Mouse (Mus musculus) liver, embryonic 15.5 days (tissue): ENCODE results near the gene Pa2g4. TPM values are rescaled to one million over a fixed set of nuclear protein-coding genes. Genes with fewer than 3 reads are reported as not detected.

Source experiments
- ATAC-seq: fragments of 200-750 bp; cut with Nextera tagmentation; 2 replicates; pipeline ENCODE4 v1.8.0; 2017; ENCODE audit warnings: moderate number of reproducible peaks, mild to moderate bottlenecking, moderate library complexity; ENCODE audit not compliant: insufficient read depth
- H3K27ac ChIP-seq: fragments of 300-500 bp; sonication (generic); replicated peaks from 2 replicates; pipeline ENCODE4 v1.5.1; 2015; ENCODE audit warnings: mild to moderate bottlenecking, inconsistent platforms
- H3K27me3 ChIP-seq: fragments of 300-500 bp; sonication (generic); 2 replicates; pipeline ENCODE4 v1.6.1; 2015; ENCODE audit warnings: mild to moderate bottlenecking, inconsistent platforms
- H3K36me3 ChIP-seq: fragments of 300-500 bp; sonication (generic); replicated peaks from 2 replicates; pipeline ENCODE4 v1.6.1; 2015; ENCODE audit warnings: moderate library complexity, mild to moderate bottlenecking, inconsistent platforms
- H3K4me1 ChIP-seq: fragments of 300-500 bp; sonication (generic); replicated peaks from 2 replicates; pipeline ENCODE4 v1.6.1; 2015; ENCODE audit warnings: inconsistent platforms
- H3K4me2 ChIP-seq: fragments of 300-500 bp; sonication (generic); 2 replicates; pipeline ENCODE4 v1.6.1; 2015; ENCODE audit warnings: moderate library complexity, mild to moderate bottlenecking, inconsistent platforms
- H3K4me3 ChIP-seq: fragments of 300-500 bp; sonication (generic); replicated peaks from 2 replicates; pipeline ENCODE4 v1.5.1; 2015; ENCODE audit warnings: mild to moderate bottlenecking, inconsistent platforms
- H3K9ac ChIP-seq: fragments of 300-500 bp; sonication (generic); 2 replicates; pipeline ENCODE4 v1.6.1; 2015; ENCODE audit warnings: moderate library complexity, mild to moderate bottlenecking, inconsistent platforms
- H3K9me3 ChIP-seq: fragments of 300-500 bp; sonication (generic); replicated peaks from 2 replicates; pipeline ENCODE4 v1.6.1; 2016; ENCODE audit warnings: inconsistent platforms
- WGBS: fragments of 180-500 bp; shearing (Covaris S2); methylation state at CpG from one replicate; pipeline ENCODE4 v1.1.7; 2015; ENCODE audit warnings: mixed read lengths; ENCODE audit not compliant: insufficient replicate concordance; 5-methylcytosine and 5-hydroxymethylcytosine counted together
- microRNA-seq: library from miRNA; unstranded; fragments of <30 nt; microRNA quantifications from one replicate; pipeline ENCODE4, GENCODE M21; 2016
- polyA plus RNA-seq: library from polyadenylated mRNA; unstranded; fragments of >200 nt; fragmentation: Nextera tagmentation; extraction: Ambion mirVana; gene quantifications from 2 replicates; pipeline ENCODE4 v1.2.1, GENCODE M21; 2015

Gene Pa2g4
- polyA plus RNA-seq, 1 experiment from 2014 or later: 119 TPM

DNA sequence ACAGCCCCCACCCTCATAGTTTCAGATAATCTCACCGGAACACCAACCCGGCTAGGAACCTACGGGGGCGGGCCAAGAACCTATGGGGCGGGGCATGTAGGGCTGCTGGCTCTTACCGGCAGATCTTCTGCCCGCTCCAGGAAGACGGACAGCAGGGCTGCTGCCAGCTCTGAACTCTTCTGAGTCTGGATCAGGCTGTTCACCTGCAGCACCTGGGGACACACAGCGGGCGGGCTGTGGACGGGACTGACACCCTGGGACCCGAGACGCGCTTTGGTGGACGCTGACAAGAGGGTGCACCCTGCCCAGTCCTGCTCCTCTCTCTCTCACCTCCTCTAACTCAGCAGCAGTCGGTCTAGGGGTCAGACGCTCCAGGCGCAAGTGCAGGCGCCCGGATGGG lies 49.8 kb downstream of the Pa2g4 start:
- peaks cover 72% of the 10 kb centered on the region for H3K36me3 ChIP-seq
- H3K27me3 ChIP-seq: no peaks in the 10 kb centered on the region
- H3K4me1 ChIP-seq: peaks cover 42% of the 10 kb centered on the region
- WGBS: 64% methylated on average over 20 of the region's 20 CpGs
- H3K4me2 ChIP-seq: peak overlapping the region; percentile 6; the same call in 1 of the 2 replicates
- no peak overlapping the region for H3K9ac ChIP-seq
- no peaks in the 10 kb centered on the region for H3K9me3 ChIP-seq
- no peak for ATAC-seq
- no peak overlapping the region for H3K27ac ChIP-seq
- no peak overlapping the region for H3K4me3 ChIP-seq

DNA sequence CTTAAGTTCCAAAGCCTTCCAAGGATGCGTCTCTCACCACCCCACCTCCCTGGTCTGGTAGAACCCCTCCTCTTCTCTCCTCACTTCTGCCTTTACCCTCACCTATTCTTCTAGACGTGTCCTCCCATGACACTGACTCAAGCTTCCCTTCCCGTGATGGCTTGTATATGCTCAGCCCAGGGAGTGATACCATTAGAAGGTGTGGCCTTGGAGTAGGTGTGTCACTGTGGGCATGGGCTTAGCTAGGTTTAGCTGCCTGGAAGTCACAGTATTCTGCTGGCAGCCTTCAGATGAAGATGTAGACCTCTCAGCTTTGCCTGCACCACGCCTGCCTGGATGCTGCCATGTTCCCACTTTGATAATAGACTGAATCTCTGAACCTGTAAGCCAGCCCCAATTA lies 50.7 kb downstream of the Pa2g4 start:
- peaks cover 52% of the 10 kb centered on the region for H3K4me1 ChIP-seq
- H3K27me3 ChIP-seq: no peaks in the 10 kb centered on the region
- no peak overlapping the region for H3K4me3 ChIP-seq
- H3K27ac ChIP-seq: no peak overlapping the region
- H3K9ac ChIP-seq: no peak overlapping the region
- no peaks in the 10 kb centered on the region for H3K9me3 ChIP-seq
- H3K36me3 ChIP-seq: peaks cover 71% of the 10 kb centered on the region
- no peak for ATAC-seq
- 57% methylated on average over 4 of the region's 4 CpGs for WGBS
- H3K4me2 ChIP-seq: no peak overlapping the region

DNA sequence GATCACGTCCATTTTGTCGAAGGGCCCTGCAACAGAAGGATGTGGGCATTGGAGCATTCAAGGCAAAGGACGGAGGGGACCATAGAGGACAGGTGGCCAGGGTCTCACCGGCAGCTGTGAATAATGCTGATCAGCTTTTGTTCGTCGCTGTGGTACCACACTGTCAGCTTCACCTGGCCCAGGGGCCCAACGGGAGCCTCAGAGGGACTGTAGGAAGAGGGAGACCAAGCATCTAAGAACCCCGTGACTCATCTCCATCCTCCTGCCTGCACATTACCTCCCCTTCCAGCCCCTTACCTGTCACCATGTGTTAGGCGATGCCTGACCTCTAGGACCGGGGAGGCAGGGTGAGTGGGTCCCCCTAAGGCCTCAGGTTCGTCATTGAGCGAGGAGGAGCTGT lies 54.0 kb downstream of the Pa2g4 start:
- no peaks in the 10 kb centered on the region for H3K9me3 ChIP-seq
- H3K4me3 ChIP-seq: no peak overlapping the region
- no peak overlapping the region for H3K9ac ChIP-seq
- H3K4me1 ChIP-seq: peaks cover 48% of the 10 kb centered on the region
- H3K27ac ChIP-seq: no peak overlapping the region
- no peak overlapping the region for H3K4me2 ChIP-seq
- peaks cover 54% of the 10 kb centered on the region for H3K36me3 ChIP-seq
- 86% methylated on average over 12 of the region's 12 CpGs for whole genome bisulfite sequencing
- ATAC-seq: no peak
- no peaks in the 10 kb centered on the region for H3K27me3 ChIP-seq

DNA sequence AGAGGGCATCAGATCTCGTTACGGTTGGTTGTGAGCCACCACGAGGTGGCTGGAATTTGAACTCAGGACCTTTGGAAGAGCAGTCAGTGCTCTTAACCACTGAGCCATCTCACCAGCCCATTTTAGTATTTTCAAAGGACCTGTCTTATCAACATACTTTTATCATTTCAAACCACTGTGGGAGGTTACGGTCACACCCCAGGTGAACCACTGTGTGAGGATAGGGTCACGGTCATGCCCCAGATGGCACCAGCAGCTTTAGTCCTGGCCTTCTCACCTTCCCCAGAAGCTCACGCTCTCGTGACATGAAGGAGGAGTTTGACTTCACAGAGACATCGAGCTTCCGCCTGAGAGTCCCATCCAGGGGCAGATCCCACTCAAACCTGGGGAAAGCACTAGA lies 54.6 kb downstream of the Pa2g4 start:
- no peaks in the 10 kb centered on the region for H3K27me3 ChIP-seq
- H3K27ac ChIP-seq: no peak overlapping the region
- H3K4me1 ChIP-seq: peaks cover 42% of the 10 kb centered on the region
- H3K9me3 ChIP-seq: no peaks in the 10 kb centered on the region
- WGBS: 62% methylated on average over 9 of the region's 9 CpGs
- no peak overlapping the region for H3K9ac ChIP-seq
- peak; percentile 56; the same call in 1 of the 2 replicates for ATAC-seq
- no peak overlapping the region for H3K4me2 ChIP-seq
- no peak overlapping the region for H3K4me3 ChIP-seq
- peaks cover 49% of the 10 kb centered on the region for H3K36me3 ChIP-seq

DNA sequence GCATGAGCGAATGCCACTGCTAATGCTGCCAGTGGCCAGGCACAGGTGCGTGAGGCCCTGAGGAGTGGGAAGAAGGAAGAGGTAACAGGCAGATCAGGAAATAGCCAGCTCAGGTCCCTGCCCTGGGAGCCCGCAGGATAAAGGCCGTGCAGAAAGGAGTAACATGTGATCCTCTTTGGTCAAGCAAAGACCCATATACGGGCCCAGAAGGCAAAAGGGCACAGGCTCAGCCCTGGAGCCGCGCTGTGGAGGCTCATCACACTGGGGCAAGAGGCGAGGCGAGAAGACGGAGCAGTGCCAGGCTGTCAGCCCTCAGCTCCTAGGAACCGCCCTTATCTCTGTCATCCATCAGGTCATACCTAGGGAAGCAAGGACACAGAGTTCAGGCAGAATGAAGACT lies 55.5 kb downstream of the Pa2g4 start:
- ATAC-seq: no peak
- H3K36me3 ChIP-seq: peaks cover 42% of the 10 kb centered on the region
- no peak overlapping the region for H3K4me3 ChIP-seq
- no peak overlapping the region for H3K9ac ChIP-seq
- 81% methylated on average over 11 of the region's 11 CpGs for WGBS
- no peak overlapping the region for H3K27ac ChIP-seq
- peaks cover 34% of the 10 kb centered on the region for H3K4me1 ChIP-seq
- H3K9me3 ChIP-seq: no peaks in the 10 kb centered on the region
- no peaks in the 10 kb centered on the region for H3K27me3 ChIP-seq
- H3K4me2 ChIP-seq: no peak overlapping the region

DNA sequence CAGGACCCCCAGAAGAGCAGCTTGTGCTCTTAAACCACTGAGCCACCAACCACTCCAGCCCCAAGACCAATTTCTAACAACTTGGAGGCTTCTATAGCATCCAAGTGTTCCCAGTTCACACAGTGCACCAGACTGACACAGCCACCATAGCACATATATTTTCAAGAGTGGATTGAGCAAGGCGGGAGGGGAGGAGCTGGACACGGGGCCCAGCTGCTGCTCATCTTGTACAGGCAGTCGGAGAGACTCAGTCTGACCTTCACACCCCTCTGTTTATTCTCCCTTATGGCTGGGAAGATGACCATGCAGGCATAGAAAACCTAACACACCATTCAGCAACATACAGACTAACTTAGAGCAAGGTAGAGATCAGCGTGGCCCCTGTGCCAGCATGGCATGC lies 56.0 kb downstream of the Pa2g4 start:
- 76% methylated on average over 4 of the region's 4 CpGs for WGBS
- Histone ChIP-seq H3K9me3 (no peaks in the 10 kb centered on the region), H3K27me3 (no peaks in the 10 kb centered on the region), H3K4me3 (no peak overlapping the region), H3K4me1 (peaks cover 34% of the 10 kb centered on the region), H3K4me2 (no peak overlapping the region), H3K36me3 (peaks cover 37% of the 10 kb centered on the region), H3K27ac (no peak overlapping the region), H3K9ac (no peak overlapping the region)
- ATAC-seq: no peak

DNA sequence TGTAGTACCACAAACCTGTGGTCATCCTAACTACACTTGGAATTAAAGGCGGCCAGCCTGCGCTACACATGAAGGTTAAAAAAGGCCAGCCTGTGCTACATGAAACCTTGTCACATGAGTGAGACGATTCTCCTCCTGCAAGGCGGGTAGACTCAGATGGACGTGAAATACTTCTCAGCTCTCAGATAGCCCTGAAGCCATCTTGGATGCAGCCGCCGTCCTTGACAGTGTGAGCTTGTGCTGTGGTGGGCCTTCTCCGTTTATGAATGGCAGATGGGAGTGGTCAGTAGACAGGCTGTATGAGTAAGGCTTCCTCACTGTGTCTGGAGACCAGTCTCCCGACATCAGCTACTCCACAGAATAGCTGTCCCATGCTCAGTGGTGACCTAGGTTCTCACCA lies 56.6 kb downstream of the Pa2g4 start:
- no peak overlapping the region for H3K4me2 ChIP-seq
- WGBS: 82% methylated on average over 9 of the region's 9 CpGs
- H3K27ac ChIP-seq: no peak overlapping the region
- peaks cover 40% of the 10 kb centered on the region for H3K4me1 ChIP-seq
- H3K9me3 ChIP-seq: no peaks in the 10 kb centered on the region
- H3K36me3 ChIP-seq: peaks cover 36% of the 10 kb centered on the region
- ATAC-seq: no peak
- H3K4me3 ChIP-seq: no peak overlapping the region
- no peaks in the 10 kb centered on the region for H3K27me3 ChIP-seq
- H3K9ac ChIP-seq: no peak overlapping the region

DNA sequence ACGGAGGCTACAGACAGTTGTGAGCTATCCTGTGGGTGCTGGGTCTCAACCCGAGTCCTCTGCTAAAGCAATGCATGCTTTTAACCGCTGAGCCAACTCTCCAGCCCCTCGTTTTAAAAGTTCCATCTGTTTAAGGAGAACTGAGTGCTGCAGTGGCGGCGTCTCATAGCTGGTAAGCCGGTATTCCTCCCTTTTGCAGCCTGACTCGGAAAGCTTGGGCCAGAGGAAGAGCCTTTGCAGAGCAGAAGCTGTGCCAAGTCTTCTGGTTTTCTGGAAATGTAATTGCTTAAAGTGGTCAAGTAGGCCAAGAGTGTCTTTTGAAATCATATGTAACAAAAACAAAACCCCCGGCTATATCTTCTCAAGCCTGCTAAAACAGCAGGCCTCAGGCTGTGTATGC lies 57.5 kb downstream of the Pa2g4 start:
- Histone ChIP-seq H3K9ac (no peak overlapping the region), H3K4me1 (peaks cover 48% of the 10 kb centered on the region), H3K9me3 (no peaks in the 10 kb centered on the region), H3K27ac (no peak overlapping the region), H3K4me3 (no peak overlapping the region), H3K27me3 (no peaks in the 10 kb centered on the region), H3K36me3 (peaks cover 36% of the 10 kb centered on the region), H3K4me2 (no peak overlapping the region)
- 79% methylated on average over 9 of the region's 9 CpGs for WGBS
- no peak for ATAC-seq

Small RNAs within 50 kb of the gene (microRNA-seq; reads per million reads assigned to microRNA genes)
- gene Gm47275: not detected
- gene Mir6916: not detected
- gene Mir6917: not detected

Other genes starting within 250 kb of the Pa2g4 start
- 85.8 and 90.0 TPM in 2 replicates for gene Cnpy2, start 243.5 kb downstream of the Pa2g4 start, polyA plus RNA-seq
- gene Cs, start 228.3 kb downstream of the Pa2g4 start, polyA plus RNA-seq: 115 and 121 TPM in 2 replicates
- 4.6 and 5.2 TPM in 2 replicates for gene Coq10a, start 197.0 kb downstream of the Pa2g4 start, polyA plus RNA-seq
- 4.9 and 5.6 TPM in 2 replicates for gene Ankrd52, start 188.9 kb downstream of the Pa2g4 start, polyA plus RNA-seq
- gene Slc39a5, start 164.8 kb downstream of the Pa2g4 start, polyA plus RNA-seq: 69.9 and 90.8 TPM in 2 replicates
- 35.3 and 37.5 TPM in 2 replicates for gene Nabp2, start 154.5 kb downstream of the Pa2g4 start, polyA plus RNA-seq
- 8.5 and 9.6 TPM in 2 replicates for gene Rnf41, start 154.3 kb downstream of the Pa2g4 start, polyA plus RNA-seq
- gene Smarcc2, start 106.7 kb downstream of the Pa2g4 start, polyA plus RNA-seq: 23.5 and 23.6 TPM in 2 replicates
- 483 and 484 TPM in 2 replicates for gene Myl6, start 71.8 kb downstream of the Pa2g4 start, polyA plus RNA-seq
- 1.4 and 1.7 TPM in 2 replicates for gene Myl6b, start 67.3 kb downstream of the Pa2g4 start, polyA plus RNA-seq
- 11.8 and 12.6 TPM in 2 replicates for gene Esyt1, start 40.1 kb downstream of the Pa2g4 start, polyA plus RNA-seq
- gene Zc3h10, start 18.2 kb downstream of the Pa2g4 start, polyA plus RNA-seq: 4.9 and 5.8 TPM in 2 replicates
- gene Rpl41, start 16.7 kb downstream of the Pa2g4 start, polyA plus RNA-seq: 1,944 and 2,155 TPM in 2 replicates
- 3.1 and 3.6 TPM in 2 replicates for gene Erbb3, start 23.7 kb upstream of the Pa2g4 start, polyA plus RNA-seq
- gene Rps26, start 60.8 kb upstream of the Pa2g4 start, polyA plus RNA-seq: 296 and 352 TPM in 2 replicates
- gene Ikzf4, start 80.0 kb upstream of the Pa2g4 start, polyA plus RNA-seq: 0.12 TPM in 2 replicates
- gene Suox, start 108.1 kb upstream of the Pa2g4 start, polyA plus RNA-seq: 14.3 and 14.7 TPM in 2 replicates
- 33.5 and 36.7 TPM in 2 replicates for gene Rab5b, start 130.3 kb upstream of the Pa2g4 start, polyA plus RNA-seq
- 0.60 and 0.68 TPM in 2 replicates for gene Pmel, start 138.2 kb upstream of the Pa2g4 start, polyA plus RNA-seq
- gene Cdk2, start 139.0 kb upstream of the Pa2g4 start, polyA plus RNA-seq: 53.7 and 56.6 TPM in 2 replicates
- gene Dgka, start 178.9 kb upstream of the Pa2g4 start, polyA plus RNA-seq: 2.4 and 3.0 TPM in 2 replicates
- 13.3 and 14.8 TPM in 2 replicates for gene Pym1, start 181.9 kb upstream of the Pa2g4 start, polyA plus RNA-seq
- 10.5 and 11.3 TPM in 2 replicates for gene Mmp19, start 224.9 kb upstream of the Pa2g4 start, polyA plus RNA-seq
- gene Dnajc14, start 238.1 kb upstream of the Pa2g4 start, polyA plus RNA-seq: 18.3 and 21.1 TPM in 2 replicates
- 2.1 and 2.9 TPM in 2 replicates for gene Tmem198b, start 238.4 kb upstream of the Pa2g4 start, polyA plus RNA-seq